Mouse (Mus musculus) kidney, postnatal 14 days (tissue): ENCODE results near the gene Dhrs7.

Source experiments
- DNase-seq: peaks from one replicate; pipeline ENCODE4 v3.0.0; 2022; ENCODE audit warnings: mixed read lengths

Dhrs7 gene

GRCm38 (mm10) chr12:72654698-72655097 lies 10.0 kb downstream of the Dhrs7 start:
- DNase-seq: peak; percentile 52

- DNase-seq: no peak
These were observed 14.9 kb downstream of the Dhrs7 start, which contains the start of gene Gm4756 for GRCm38 (mm10) chr12:72649611-72650330. Gm4756 (minus strand) TSS chr12:72649661.

DNA sequence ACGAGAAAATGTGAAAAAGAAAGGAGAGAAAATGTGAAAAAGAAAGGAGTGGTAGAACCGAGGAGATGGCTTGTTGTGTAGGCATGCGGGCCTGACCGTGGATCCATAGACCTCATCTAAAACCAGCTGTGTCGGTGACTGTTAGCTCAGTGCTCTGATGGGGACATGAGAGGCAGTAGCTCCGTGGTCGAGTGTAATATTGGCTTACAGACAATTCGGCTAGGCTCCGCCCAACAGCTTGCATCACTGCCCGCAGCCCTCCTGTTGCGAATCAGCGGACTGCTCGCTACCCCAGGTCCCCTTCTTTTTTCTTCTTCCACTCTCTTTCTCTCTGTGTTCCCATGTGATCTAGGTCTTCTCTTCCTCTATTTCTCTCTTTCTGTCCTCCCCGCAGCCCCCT lies 15.8 kb downstream of the Dhrs7 start:
- DNase-seq: no peak

DNA sequence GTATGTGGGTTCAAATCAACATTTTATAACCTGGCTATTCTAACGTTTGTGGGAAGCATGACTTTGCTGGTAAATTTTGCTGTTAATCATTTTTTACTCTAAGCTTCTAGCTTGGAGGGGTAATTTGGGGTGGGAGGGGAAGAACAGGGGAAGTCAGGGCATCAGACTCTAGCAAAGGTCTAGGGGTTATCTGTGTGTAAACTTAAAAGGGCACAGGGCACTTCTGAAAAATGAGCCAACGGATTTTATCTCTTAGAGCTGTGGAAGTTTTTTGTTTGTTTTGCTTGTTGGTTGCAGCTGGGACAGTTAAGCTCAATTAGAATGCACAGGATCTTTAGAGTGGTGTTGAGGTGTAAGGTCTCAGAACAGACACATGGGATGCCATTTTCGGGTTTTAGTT lies 26.7 kb downstream of the Dhrs7 start:
- DNase-seq: no peak

DNA sequence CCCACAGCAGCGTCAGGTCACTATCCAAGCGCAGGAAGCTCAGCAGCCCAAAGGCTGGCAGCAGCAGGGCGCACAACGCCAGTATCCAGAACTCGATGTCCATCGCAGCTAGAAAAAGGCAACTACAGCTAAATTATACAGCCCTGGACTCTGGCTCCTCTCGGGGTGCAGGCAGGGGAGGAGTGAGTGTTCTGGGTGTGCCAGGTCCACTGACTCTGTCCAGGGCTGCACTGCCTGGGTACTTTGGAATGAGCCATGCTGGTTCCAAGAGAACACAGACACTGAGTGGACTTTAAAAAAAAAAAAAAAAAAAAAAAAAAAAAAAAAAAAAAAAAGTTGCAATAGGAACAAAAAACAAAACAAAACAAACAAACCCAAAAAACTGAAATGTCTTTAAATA lies 36.0 kb downstream of the Dhrs7 start:
- no peak for DNase-seq

- no peak for DNase-seq
These were observed 41.7 kb downstream of the Dhrs7 start for GRCm38 (mm10) chr12:72622853-72623496.

GRCm38 (mm10) chr12:72621441-72621840 lies 43.3 kb downstream of the Dhrs7 start:
- no peak for DNase-seq

DNA sequence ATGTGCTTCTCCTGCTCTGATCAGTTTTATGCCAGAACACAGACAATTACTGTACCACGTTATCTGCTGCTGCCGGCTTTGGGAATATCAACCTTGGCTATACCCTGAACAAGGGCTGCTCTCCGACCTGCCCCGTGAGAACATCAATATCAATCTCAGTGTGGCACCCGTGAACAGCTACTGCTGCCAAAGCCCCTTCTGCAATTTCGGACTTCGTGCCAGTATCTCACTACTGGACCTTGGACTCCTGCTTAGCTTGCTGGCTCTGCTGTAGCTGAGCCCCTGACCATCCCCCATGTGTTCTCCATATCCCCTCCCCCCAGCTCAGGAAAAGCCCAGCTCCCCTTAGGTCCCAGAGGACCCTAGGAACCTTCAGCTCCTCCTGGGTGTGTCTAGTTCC lies 43.9 kb downstream of the Dhrs7 start:
- DNase-seq: no peak

- no peak for DNase-seq
These were observed 52.7 kb downstream of the Dhrs7 start for GRCm38 (mm10) chr12:72612053-72612452.
